Mouse (Mus musculus): ENCODE results near the gene Cntn5. TPM values are rescaled to one million over a fixed set of nuclear protein-coding genes. Genes with fewer than 3 reads are reported as not detected.

Cntn5 gene
- polyA plus RNA-seq, 1 experiment = not detected

DNA sequence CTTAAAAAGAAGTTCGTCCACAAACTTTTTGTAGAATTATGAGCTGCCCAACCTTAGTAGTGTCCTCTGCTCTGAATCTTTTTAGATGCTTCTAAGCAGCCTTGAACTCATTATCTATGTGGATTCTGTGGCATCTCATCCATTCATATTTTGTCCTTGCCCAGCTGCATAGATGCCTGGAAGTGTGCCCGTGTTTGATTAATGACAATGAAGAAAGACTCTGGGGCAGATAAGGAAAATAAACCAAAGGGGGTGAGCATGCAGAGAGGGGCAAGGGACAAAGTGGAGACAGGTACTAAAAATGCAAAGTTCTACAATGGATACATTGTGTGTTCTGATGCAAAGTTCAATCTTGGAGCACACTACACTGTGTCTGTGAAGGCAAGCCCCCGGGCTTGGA, 30.7 kb downstream of the Cntn5 start:
- Histone ChIP-seq H3K4me2 (ENCODE audit: low read depth) (no peak overlapping the region), H3ac (ENCODE audit: control insufficient read depth, insufficient read length) (no peak overlapping the region), H3K27me3 (ENCODE audit: control insufficient read depth, insufficient read depth, insufficient read length) (no peaks in the 10 kb centered on the region), H3K79me2 (ENCODE audit: control insufficient read depth, insufficient read depth) (no peaks in the 10 kb centered on the region), H3K4me3 (no peak overlapping the region), H3K36me3 (ENCODE audit: control insufficient read depth, insufficient read depth) (no peaks in the 10 kb centered on the region)
- TF ChIP-seq MYOG (IDR thresholded peaks at IDR 0.05; ENCODE audit: control insufficient read depth in 1 of 3, insufficient read depth in 1 of 3, insufficient read length in 2 of 3, low read depth in 2 of 3) = no peak
- TF ChIP-seq CEBPB (IDR thresholded peaks at IDR 0.05; ENCODE audit: insufficient read depth, poor library complexity, severe bottlenecking) = no peak
- no peak for TF ChIP-seq MAX (IDR thresholded peaks at IDR 0.05; ENCODE audit: low read depth)
- TF ChIP-seq POLR2A (IDR thresholded peaks at IDR 0.05; ENCODE audit: insufficient read length, low read depth) = no peak
- TF ChIP-seq SRF (IDR thresholded peaks at IDR 0.05; ENCODE audit: control insufficient read depth, insufficient read length, low read depth) = no peak
- TF ChIP-seq USF1 (IDR thresholded peaks at IDR 0.05; ENCODE audit: low read depth) = no peak
- no peak for TF ChIP-seq POLR2AphosphoS2 (IDR thresholded peaks at IDR 0.05; ENCODE audit: insufficient read length, low read depth)
- no peak for TF ChIP-seq REST (IDR thresholded peaks at IDR 0.05; ENCODE audit: insufficient read depth, insufficient read length)
- no peak for TF ChIP-seq TCF3 (IDR thresholded peaks at IDR 0.05; ENCODE audit: insufficient read length, low read depth)
- TF ChIP-seq MYOD1 (IDR thresholded peaks at IDR 0.05; ENCODE audit: control insufficient read depth in 1 of 3, insufficient read length in 2 of 3, low read depth in 2 of 3) = no peak
- no peak for TF ChIP-seq E2F4 (IDR thresholded peaks at IDR 0.05; ENCODE audit: insufficient read depth)
- no peak for TF ChIP-seq TCF12 (IDR thresholded peaks at IDR 0.05; ENCODE audit: insufficient read depth, poor library complexity, severe bottlenecking)

DNA sequence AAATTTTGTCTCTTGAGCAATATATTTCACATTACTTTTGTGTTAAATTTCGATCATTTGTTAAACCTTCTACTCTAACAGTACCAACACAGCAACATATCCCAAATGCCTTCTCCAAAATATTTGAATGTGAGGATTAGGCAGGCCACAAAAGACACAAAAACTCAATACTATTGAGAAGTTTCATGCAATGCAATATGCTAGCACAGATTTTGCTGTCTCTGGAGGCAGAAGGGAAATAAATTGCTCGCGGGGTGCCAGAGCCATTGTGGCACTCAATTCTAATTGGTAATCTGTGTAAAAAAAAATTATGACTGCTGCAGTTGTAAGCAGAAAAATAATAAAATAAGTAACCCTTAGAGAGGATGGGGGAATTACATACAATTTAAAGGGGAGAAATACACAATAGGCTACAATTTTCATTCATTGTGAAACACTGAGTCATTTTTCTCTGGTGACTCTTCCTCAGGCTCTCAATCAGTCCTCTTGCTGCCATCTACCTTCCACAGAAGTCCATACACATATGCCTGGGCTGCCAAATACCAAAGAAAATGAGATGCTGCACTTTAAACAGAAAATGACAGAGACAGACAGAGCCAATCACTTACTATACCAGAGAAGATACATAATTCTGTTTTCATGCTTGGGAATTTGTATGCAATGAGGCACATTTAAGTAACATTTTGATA, 48.2 kb downstream of the Cntn5 start:
- Histone ChIP-seq H3K4me2 (ENCODE audit: low read depth) (no peak overlapping the region), H3ac (ENCODE audit: control insufficient read depth, insufficient read length) (no peak overlapping the region), H3K4me3 (no peak overlapping the region), H3K36me3 (ENCODE audit: control insufficient read depth, insufficient read depth) (no peaks in the 10 kb centered on the region), H3K79me2 (ENCODE audit: control insufficient read depth, insufficient read depth) (no peaks in the 10 kb centered on the region), H3K27me3 (ENCODE audit: control insufficient read depth, insufficient read depth, insufficient read length) (no peaks in the 10 kb centered on the region)
- no peak for TF ChIP-seq TCF3 (IDR thresholded peaks at IDR 0.05; ENCODE audit: insufficient read length, low read depth)
- TF ChIP-seq SRF (IDR thresholded peaks at IDR 0.05; ENCODE audit: control insufficient read depth, insufficient read length, low read depth) = no peak
- TF ChIP-seq MYOG (IDR thresholded peaks at IDR 0.05; ENCODE audit: control insufficient read depth in 1 of 3, insufficient read depth in 1 of 3, insufficient read length in 2 of 3, low read depth in 2 of 3) = no peak
- no peak for TF ChIP-seq MAX (IDR thresholded peaks at IDR 0.05; ENCODE audit: low read depth)
- no peak for TF ChIP-seq POLR2AphosphoS2 (IDR thresholded peaks at IDR 0.05; ENCODE audit: insufficient read length, low read depth)
- no peak for TF ChIP-seq E2F4 (IDR thresholded peaks at IDR 0.05; ENCODE audit: insufficient read depth)
- TF ChIP-seq MYOD1 (IDR thresholded peaks at IDR 0.05; ENCODE audit: control insufficient read depth in 1 of 3, insufficient read length in 2 of 3, low read depth in 2 of 3) = no peak
- TF ChIP-seq REST (IDR thresholded peaks at IDR 0.05; ENCODE audit: insufficient read depth, insufficient read length) = no peak
- TF ChIP-seq POLR2A (IDR thresholded peaks at IDR 0.05; ENCODE audit: insufficient read length, low read depth) = no peak
- no peak for TF ChIP-seq TCF12 (IDR thresholded peaks at IDR 0.05; ENCODE audit: insufficient read depth, poor library complexity, severe bottlenecking)
- TF ChIP-seq CEBPB (IDR thresholded peaks at IDR 0.05; ENCODE audit: insufficient read depth, poor library complexity, severe bottlenecking) = no peak
- no peak for TF ChIP-seq USF1 (IDR thresholded peaks at IDR 0.05; ENCODE audit: low read depth)

DNA sequence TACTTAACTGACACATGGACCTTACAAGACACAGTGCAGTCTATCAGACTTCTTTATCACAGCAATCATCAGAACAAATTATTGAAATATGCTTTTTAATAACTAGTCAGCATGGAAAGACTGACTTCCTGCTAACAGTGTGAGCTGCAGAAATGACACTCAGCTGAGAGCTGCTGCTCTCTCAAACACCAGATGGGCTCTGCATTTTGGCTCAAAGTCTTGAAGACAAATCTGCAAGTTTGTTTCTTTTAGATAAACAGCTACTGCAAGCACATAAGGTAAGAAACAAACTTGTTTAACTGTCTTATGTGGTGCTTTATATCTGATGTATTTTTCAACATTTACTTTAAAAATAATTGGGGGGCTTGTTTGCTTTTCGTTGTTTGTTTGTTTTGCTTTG, 87.9 kb downstream of the Cntn5 start:
- H3ac ChIP-seq (ENCODE audit: control insufficient read depth, insufficient read length) = no peak overlapping the region
- H3K27me3 ChIP-seq (ENCODE audit: control insufficient read depth, insufficient read depth, insufficient read length) = no peaks in the 10 kb centered on the region
- no peak overlapping the region for H3K4me2 ChIP-seq (ENCODE audit: low read depth)
- TF ChIP-seq E2F4 (IDR thresholded peaks at IDR 0.05; ENCODE audit: insufficient read depth) (no peak), TCF12 (IDR thresholded peaks at IDR 0.05; ENCODE audit: insufficient read depth, poor library complexity, severe bottlenecking) (no peak), MAX (IDR thresholded peaks at IDR 0.05; ENCODE audit: low read depth) (no peak), POLR2AphosphoS2 (IDR thresholded peaks at IDR 0.05; ENCODE audit: insufficient read length, low read depth) (no peak), TCF3 (IDR thresholded peaks at IDR 0.05; ENCODE audit: insufficient read length, low read depth) (no peak), MYOD1 (IDR thresholded peaks at IDR 0.05; ENCODE audit: control insufficient read depth in 1 of 3, insufficient read length in 2 of 3, low read depth in 2 of 3) (no peak), SRF (IDR thresholded peaks at IDR 0.05; ENCODE audit: control insufficient read depth, insufficient read length, low read depth) (no peak), REST (IDR thresholded peaks at IDR 0.05; ENCODE audit: insufficient read depth, insufficient read length) (no peak), CEBPB (IDR thresholded peaks at IDR 0.05; ENCODE audit: insufficient read depth, poor library complexity, severe bottlenecking) (no peak), MYOG (IDR thresholded peaks at IDR 0.05; ENCODE audit: control insufficient read depth in 1 of 3, insufficient read depth in 1 of 3, insufficient read length in 2 of 3, low read depth in 2 of 3) (no peak), USF1 (IDR thresholded peaks at IDR 0.05; ENCODE audit: low read depth) (no peak), POLR2A (IDR thresholded peaks at IDR 0.05; ENCODE audit: insufficient read length, low read depth) (no peak)
- H3K79me2 ChIP-seq (ENCODE audit: control insufficient read depth, insufficient read depth) = no peaks in the 10 kb centered on the region
- H3K4me3 ChIP-seq = no peak overlapping the region
- H3K36me3 ChIP-seq (ENCODE audit: control insufficient read depth, insufficient read depth) = no peaks in the 10 kb centered on the region

DNA sequence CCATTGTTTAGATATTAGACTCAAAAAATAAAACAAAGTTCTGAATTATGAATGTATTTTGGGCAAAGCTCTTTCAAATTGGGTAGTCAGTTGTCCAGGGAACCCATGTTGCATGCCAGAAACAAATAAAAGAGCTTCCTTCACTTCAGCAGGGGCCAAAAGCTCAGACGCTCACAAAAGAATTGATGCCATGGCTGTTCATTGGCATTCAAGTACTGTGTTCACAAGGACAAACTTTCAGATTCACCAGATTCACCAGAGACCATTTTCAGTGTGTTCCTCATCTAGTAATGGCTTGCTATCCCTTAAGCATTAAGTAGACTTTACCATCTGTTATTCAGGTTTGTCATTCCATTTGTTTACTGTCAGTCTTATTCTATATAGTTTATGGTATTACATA, 107.4 kb downstream of the Cntn5 start:
- Histone ChIP-seq H3K27me3 (ENCODE audit: control insufficient read depth, insufficient read depth, insufficient read length) (no peaks in the 10 kb centered on the region), H3ac (ENCODE audit: control insufficient read depth, insufficient read length) (no peak overlapping the region), H3K4me3 (no peak overlapping the region), H3K4me2 (ENCODE audit: low read depth) (no peak overlapping the region), H3K79me2 (ENCODE audit: control insufficient read depth, insufficient read depth) (no peaks in the 10 kb centered on the region), H3K36me3 (ENCODE audit: control insufficient read depth, insufficient read depth) (no peaks in the 10 kb centered on the region)
- TF ChIP-seq CEBPB (IDR thresholded peaks at IDR 0.05; ENCODE audit: insufficient read depth, poor library complexity, severe bottlenecking) = no peak
- TF ChIP-seq E2F4 (IDR thresholded peaks at IDR 0.05; ENCODE audit: insufficient read depth) = no peak
- no peak for TF ChIP-seq TCF3 (IDR thresholded peaks at IDR 0.05; ENCODE audit: insufficient read length, low read depth)
- no peak for TF ChIP-seq MYOG (IDR thresholded peaks at IDR 0.05; ENCODE audit: control insufficient read depth in 1 of 3, insufficient read depth in 1 of 3, insufficient read length in 2 of 3, low read depth in 2 of 3)

All from myocyte (in vitro differentiated cells).